Mouse (Mus musculus): ENCODE measurements around the gene Ppp2r2d. TPM values are rescaled to one million over a fixed set of nuclear protein-coding genes. Genes with fewer than 3 reads are reported as not detected.

Gene Ppp2r2d
- total and polyA plus RNA-seq, 2 experiments from 2014 or later: 27.8 to 31.7 TPM

DNA sequence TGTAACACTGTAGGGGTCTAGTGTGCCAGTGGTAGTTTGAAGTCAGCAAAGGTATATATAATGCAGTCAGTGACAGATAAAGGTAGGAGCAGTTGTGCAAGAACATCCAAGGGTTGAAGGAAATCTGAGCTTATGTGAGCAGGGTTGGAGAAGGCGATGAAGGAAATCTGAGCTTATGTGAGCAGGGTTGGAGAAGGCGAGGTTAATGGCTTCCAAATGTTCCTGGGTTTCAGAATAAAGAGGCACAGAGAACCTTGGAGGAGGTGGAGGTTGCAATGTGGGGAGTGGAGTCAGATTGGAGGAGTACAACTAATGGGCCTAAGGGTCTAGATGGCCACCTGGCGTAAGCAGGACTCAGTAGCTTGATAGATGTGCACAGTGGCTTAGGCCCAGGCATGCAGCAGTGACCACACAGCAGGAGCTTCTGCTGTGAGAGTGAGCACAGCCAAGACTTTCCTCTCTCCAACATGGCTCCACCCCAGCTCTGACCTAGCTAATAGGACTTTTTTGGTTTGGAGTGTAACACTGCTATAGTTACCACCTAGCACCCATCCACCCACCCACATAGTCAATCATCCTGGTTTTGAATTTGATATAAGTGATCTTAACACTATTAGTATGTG lies 18.2 kb downstream of the Ppp2r2d start:
- H3K4me1 ChIP-seq (ENCODE audit: control insufficient read depth, insufficient read depth): no peaks in the 10 kb centered on the region
- H3K27me3 ChIP-seq (ENCODE audit: control insufficient read depth, insufficient read depth, low read length): no peaks in the 10 kb centered on the region
- ATAC-seq (ENCODE audit: insufficient read depth, low read depth): no peak
- no peak overlapping the region for H3K4me2 ChIP-seq (ENCODE audit: low read depth, low read length)
- 95% methylated on average over 3 of the region's 3 CpGs for WGBS
- H3K9ac ChIP-seq (replicated peaks; ENCODE audit: low read depth, low read length): no peak overlapping the region
- DNase-seq (ENCODE audit: low spot score): no peak
- no peak overlapping the region for H3K27ac ChIP-seq (ENCODE audit: low read depth)
- no peaks in the 10 kb centered on the region for H3K9me3 ChIP-seq (replicated peaks; ENCODE audit: control insufficient read depth, low read length)
- TF ChIP-seq CTCF (IDR thresholded peaks at IDR 0.05; ENCODE audit: low read depth): no peak
- TF ChIP-seq EP300 (IDR thresholded peaks at IDR 0.05; ENCODE audit: low read depth): no peak
- H3K36me3 ChIP-seq (replicated peaks; ENCODE audit: control insufficient read depth, insufficient read depth, low read length): peaks cover 31% of the 10 kb centered on the region
- H3K4me3 ChIP-seq (ENCODE audit: low read depth, low read length): no peak overlapping the region

DNA sequence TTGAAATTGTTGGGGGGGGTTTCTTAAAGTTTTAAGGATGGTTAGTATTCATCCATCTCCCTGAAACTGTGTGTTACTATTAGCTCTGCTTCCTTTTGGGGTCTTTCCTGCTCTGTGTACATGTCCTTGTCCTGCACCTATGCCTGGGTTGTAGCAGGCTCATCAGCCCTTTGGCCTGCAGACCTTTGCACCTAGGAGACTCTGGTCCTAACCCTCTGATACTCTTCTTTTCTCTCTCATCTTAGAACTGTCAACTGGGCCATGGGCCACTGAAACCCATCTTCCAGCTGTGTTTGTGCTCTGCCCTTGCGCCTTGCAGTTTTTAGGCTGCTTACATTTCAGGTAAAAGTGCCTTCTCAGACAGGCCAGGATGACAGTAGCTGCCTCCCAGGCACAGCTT lies 18.9 kb downstream of the Ppp2r2d start:
- no peaks in the 10 kb centered on the region for H3K9me3 ChIP-seq (replicated peaks; ENCODE audit: control insufficient read depth, low read length)
- WGBS: 100% methylated on average over 1 of the region's 1 CpGs
- ATAC-seq (ENCODE audit: insufficient read depth, low read depth) (no peak), DNase-seq (ENCODE audit: low spot score) (no peak)
- TF ChIP-seq CTCF (IDR thresholded peaks at IDR 0.05; ENCODE audit: low read depth) (no peak), EP300 (IDR thresholded peaks at IDR 0.05; ENCODE audit: low read depth) (no peak)
- no peak overlapping the region for H3K9ac ChIP-seq (replicated peaks; ENCODE audit: low read depth, low read length)
- H3K4me2 ChIP-seq (ENCODE audit: low read depth, low read length): no peak overlapping the region
- no peaks in the 10 kb centered on the region for H3K27me3 ChIP-seq (ENCODE audit: control insufficient read depth, insufficient read depth, low read length)
- H3K4me3 ChIP-seq (ENCODE audit: low read depth, low read length): no peak overlapping the region
- no peaks in the 10 kb centered on the region for H3K4me1 ChIP-seq (ENCODE audit: control insufficient read depth, insufficient read depth)
- H3K36me3 ChIP-seq (replicated peaks; ENCODE audit: control insufficient read depth, insufficient read depth, low read length): peaks cover 37% of the 10 kb centered on the region
- no peak overlapping the region for H3K27ac ChIP-seq (ENCODE audit: low read depth)

DNA sequence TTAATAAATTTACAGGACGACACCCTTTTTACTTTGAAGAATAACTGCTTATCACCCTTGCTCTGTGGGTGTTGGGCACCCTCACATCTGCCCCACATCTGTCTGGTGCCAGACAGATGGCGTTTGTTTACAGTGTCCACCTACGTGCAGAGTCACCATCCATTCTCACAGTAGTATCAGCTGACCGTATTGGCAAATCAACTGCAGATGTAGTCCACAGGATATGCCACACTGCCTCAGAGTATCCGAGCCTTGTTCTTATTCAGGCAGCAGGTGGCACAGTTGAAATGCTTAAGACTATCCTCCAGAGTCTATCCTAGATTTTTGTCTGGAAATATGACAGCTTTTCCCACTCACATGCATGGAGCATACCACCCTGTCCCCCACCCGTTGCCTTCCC lies 21.4 kb downstream of the Ppp2r2d start:
- Histone ChIP-seq H3K9ac (replicated peaks; ENCODE audit: low read depth, low read length) (no peak overlapping the region), H3K4me3 (ENCODE audit: low read depth, low read length) (no peak overlapping the region), H3K27me3 (ENCODE audit: control insufficient read depth, insufficient read depth, low read length) (no peaks in the 10 kb centered on the region), H3K4me2 (ENCODE audit: low read depth, low read length) (no peak overlapping the region), H3K27ac (ENCODE audit: low read depth) (no peak overlapping the region), H3K4me1 (ENCODE audit: control insufficient read depth, insufficient read depth) (no peaks in the 10 kb centered on the region), H3K36me3 (replicated peaks; ENCODE audit: control insufficient read depth, insufficient read depth, low read length) (peaks cover 51% of the 10 kb centered on the region), H3K9me3 (replicated peaks; ENCODE audit: control insufficient read depth, low read length) (no peaks in the 10 kb centered on the region)
- DNase-seq (ENCODE audit: low spot score): no peak
- no peak for ATAC-seq (ENCODE audit: insufficient read depth, low read depth)
- 79% methylated on average over 6 of the region's 6 CpGs for WGBS
- no peak for TF ChIP-seq CTCF (IDR thresholded peaks at IDR 0.05; ENCODE audit: low read depth)
- TF ChIP-seq EP300 (IDR thresholded peaks at IDR 0.05; ENCODE audit: low read depth): no peak

DNA sequence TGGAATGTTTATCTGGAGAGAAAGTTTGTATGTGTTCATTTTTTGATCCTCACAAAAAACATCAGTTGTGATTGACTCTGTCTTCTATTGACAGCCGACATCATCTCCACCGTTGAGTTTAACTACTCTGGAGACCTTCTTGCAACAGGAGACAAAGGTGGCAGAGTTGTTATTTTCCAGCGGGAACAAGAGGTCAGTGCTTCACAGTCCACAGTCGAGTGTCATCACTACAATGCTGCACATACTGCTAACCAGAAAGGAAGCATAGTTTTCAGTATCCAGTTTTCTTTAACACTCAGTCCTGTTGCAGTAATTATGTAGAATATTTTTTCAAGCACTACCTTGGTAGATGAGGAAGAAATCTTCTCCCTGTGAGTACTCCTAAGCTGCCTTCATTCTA lies 22.4 kb downstream of the Ppp2r2d start:
- Histone ChIP-seq H3K4me1 (ENCODE audit: control insufficient read depth, insufficient read depth) (no peaks in the 10 kb centered on the region), H3K27me3 (ENCODE audit: control insufficient read depth, insufficient read depth, low read length) (no peaks in the 10 kb centered on the region), H3K9me3 (replicated peaks; ENCODE audit: control insufficient read depth, low read length) (no peaks in the 10 kb centered on the region), H3K4me2 (ENCODE audit: low read depth, low read length) (no peak overlapping the region), H3K27ac (ENCODE audit: low read depth) (no peak overlapping the region), H3K9ac (replicated peaks; ENCODE audit: low read depth, low read length) (no peak overlapping the region), H3K36me3 (replicated peaks; ENCODE audit: control insufficient read depth, insufficient read depth, low read length) (peaks cover 56% of the 10 kb centered on the region), H3K4me3 (ENCODE audit: low read depth, low read length) (no peak overlapping the region)
- TF ChIP-seq EP300 (IDR thresholded peaks at IDR 0.05; ENCODE audit: low read depth) (no peak), CTCF (IDR thresholded peaks at IDR 0.05; ENCODE audit: low read depth) (no peak)
- WGBS: 83% methylated on average over 4 of the region's 4 CpGs
- DNase-seq (ENCODE audit: low spot score) (no peak), ATAC-seq (ENCODE audit: insufficient read depth, low read depth) (no peak)

DNA sequence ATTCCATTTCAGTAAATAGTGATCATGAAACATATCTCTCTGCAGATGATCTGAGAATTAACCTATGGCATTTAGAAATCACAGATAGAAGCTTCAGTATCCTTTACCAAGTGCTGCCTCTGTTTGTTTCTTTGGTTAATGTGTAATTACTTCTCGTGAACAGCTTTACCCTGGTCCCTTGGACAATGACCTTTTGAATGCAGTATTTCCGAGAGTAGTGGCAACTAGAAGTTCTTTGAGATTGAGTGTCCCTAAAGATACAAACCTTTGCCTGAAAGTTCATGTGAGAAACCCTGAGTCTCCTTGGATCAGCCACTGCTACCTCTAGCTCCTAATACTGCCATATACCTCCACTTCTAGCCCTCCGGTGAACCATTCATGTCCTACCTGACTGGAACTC lies 27.1 kb downstream of the Ppp2r2d start:
- Histone ChIP-seq H3K27ac (ENCODE audit: low read depth) (no peak overlapping the region), H3K36me3 (replicated peaks; ENCODE audit: control insufficient read depth, insufficient read depth, low read length) (peaks cover 97% of the 10 kb centered on the region)

DNA sequence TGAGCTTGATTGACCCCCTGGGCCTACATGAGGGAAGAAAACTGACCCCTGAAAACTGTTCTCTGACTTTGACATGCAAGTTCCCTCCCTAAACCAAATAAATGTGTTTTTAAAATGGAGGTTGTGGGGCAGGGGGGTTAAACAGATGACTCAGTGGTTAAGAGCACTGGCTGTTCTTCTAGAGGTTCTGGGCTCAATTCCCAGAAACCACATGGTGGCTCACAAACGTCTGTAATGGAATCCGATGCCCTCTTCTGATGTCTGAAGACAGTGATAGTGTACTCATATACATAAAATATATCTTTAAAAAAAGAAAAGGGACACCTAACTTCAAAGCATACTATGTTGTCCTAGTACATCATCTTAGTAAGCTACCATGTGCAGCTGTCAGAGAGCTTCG lies 29.2 kb downstream of the Ppp2r2d start:
- Histone ChIP-seq H3K4me2 (ENCODE audit: low read depth, low read length) (no peak overlapping the region), H3K9me3 (replicated peaks; ENCODE audit: control insufficient read depth, low read length) (no peaks in the 10 kb centered on the region), H3K36me3 (replicated peaks; ENCODE audit: control insufficient read depth, insufficient read depth, low read length) (peaks cover 99% of the 10 kb centered on the region), H3K27ac (ENCODE audit: low read depth) (no peak overlapping the region), H3K4me3 (ENCODE audit: low read depth, low read length) (no peak overlapping the region), H3K9ac (replicated peaks; ENCODE audit: low read depth, low read length) (no peak overlapping the region), H3K4me1 (ENCODE audit: control insufficient read depth, insufficient read depth) (no peaks in the 10 kb centered on the region), H3K27me3 (ENCODE audit: control insufficient read depth, insufficient read depth, low read length) (no peaks in the 10 kb centered on the region)
- TF ChIP-seq EP300 (IDR thresholded peaks at IDR 0.05; ENCODE audit: low read depth): no peak
- TF ChIP-seq CTCF (IDR thresholded peaks at IDR 0.05; ENCODE audit: low read depth): no peak
- 63% methylated on average over 3 of the region's 3 CpGs for WGBS
- DNase-seq (ENCODE audit: low spot score) (no peak), ATAC-seq (ENCODE audit: insufficient read depth, low read depth) (no peak)

More for the DNA sequence above, 27.1 kb downstream of the Ppp2r2d start:
- TF ChIP-seq CTCF (IDR thresholded peaks at IDR 0.05; ENCODE audit: low read depth) (no peak), EP300 (IDR thresholded peaks at IDR 0.05; ENCODE audit: low read depth) (no peak)
- ATAC-seq (ENCODE audit: insufficient read depth, low read depth) (no peak), DNase-seq (ENCODE audit: low spot score) (no peak)
- no peaks in the 10 kb centered on the region for H3K9me3 ChIP-seq (replicated peaks; ENCODE audit: control insufficient read depth, low read length)
- WGBS: 94% methylated on average over 3 of the region's 3 CpGs
- no peaks in the 10 kb centered on the region for H3K27me3 ChIP-seq (ENCODE audit: control insufficient read depth, insufficient read depth, low read length)
- H3K4me2 ChIP-seq (ENCODE audit: low read depth, low read length): no peak overlapping the region
- no peaks in the 10 kb centered on the region for H3K4me1 ChIP-seq (ENCODE audit: control insufficient read depth, insufficient read depth)
- no peak overlapping the region for H3K4me3 ChIP-seq (ENCODE audit: low read depth, low read length)
- no peak overlapping the region for H3K9ac ChIP-seq (replicated peaks; ENCODE audit: low read depth, low read length)
